Mouse (Mus musculus) E14TG2a.4 (cell line): ENCODE results near the gene Sephs1.

ENCODE experiments used
- H3K27me3 ChIP-seq: 2 replicates; pipeline ENCODE4 v1.6.1; 2014; ENCODE audit warnings: low read length, control low read depth; ENCODE audit not compliant: insufficient read depth
- H3K36me3 ChIP-seq: 2 replicates; pipeline ENCODE4 v1.6.1; 2014; ENCODE audit warnings: low read length, control low read depth; ENCODE audit not compliant: insufficient read depth
- H3K4me1 ChIP-seq: replicated peaks from 2 replicates; pipeline ENCODE4 v1.6.1; 2014; ENCODE audit warnings: low read depth, low read length, control low read depth
- H3K4me3 ChIP-seq: replicated peaks from 2 replicates; pipeline ENCODE4 v1.5.1; 2014; ENCODE audit warnings: mild to moderate bottlenecking, low read length
- H3K9me3 ChIP-seq: 2 replicates; pipeline ENCODE4 v1.6.1; 2014; ENCODE audit warnings: low read length, control low read depth
- CTCF ChIP-seq: conservative IDR thresholded peaks from 2 replicates; pipeline ENCODE4 v1.5.1; 2014; ENCODE audit warnings: low read length
- NANOG ChIP-seq: IDR thresholded peaks from 2 replicates; pipeline ENCODE4 v1.6.1; 2014; ENCODE audit warnings: borderline replicate concordance, low read length, mixed read lengths
- POU5F1 ChIP-seq: IDR thresholded peaks from 2 replicates; pipeline ENCODE4 v1.6.1; 2014; ENCODE audit warnings: low read length, borderline replicate concordance

The Sephs1 gene

DNA sequence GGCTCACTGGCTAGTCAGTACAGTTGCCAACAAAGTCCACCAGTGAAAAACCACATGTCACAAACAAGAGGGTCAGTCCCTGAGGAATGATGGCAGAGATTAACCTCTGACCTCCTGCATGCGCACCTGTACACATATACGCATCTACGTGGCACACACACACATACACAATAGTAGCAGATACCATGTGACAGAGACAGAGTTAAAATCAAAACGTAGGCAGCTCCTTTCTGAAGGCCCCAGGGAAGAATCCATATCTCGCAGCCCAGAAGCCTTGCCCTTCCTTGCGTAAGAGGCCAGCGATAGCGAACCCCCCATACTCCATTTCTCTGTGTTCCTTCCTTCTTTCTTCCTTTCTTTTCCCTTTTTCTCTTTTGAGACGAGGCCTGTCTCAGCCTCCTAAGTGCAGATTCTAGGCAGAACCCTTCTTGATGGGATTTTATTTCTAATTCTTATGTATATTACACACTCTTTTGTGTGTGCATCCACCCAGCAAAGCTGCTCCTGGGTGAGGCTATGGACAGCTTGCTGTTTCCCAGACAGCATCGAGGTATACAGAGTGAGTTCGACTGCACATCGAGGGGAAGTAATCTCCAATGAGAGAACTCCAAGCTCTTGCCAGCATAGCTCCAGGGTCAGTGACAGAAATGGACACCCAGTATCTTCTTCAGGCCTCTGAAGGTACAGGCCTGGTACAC, 13.2 kb upstream of the Sephs1 start:
- H3K4me1 ChIP-seq: peaks cover 23% of the 10 kb centered on the region
- no peak for TF ChIP-seq NANOG
- TF ChIP-seq CTCF: no peak
- no peak for TF ChIP-seq POU5F1

DNA sequence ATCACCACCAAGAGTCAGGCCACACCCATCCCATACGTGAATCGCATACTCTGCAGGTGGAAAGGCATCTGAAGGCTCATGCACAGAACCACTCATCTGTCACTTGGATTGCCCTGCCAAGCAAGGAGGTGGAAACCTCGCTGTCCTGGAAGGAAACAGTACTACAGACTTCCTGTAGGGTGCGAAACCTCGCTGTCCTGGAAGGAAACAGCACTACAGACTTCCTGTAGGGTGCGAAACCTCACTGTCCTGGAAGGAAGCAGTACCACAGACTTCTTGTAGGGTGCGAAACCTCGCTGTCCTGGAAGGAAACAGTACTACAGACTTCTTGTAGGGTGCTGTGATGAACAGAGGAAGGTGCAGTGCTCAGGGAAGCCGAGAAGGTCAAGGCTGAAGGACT, 8.6 kb upstream of the Sephs1 start:
- Histone ChIP-seq H3K36me3 (no peaks in the 10 kb centered on the region), H3K4me3 (no peak overlapping the region)

More for the DNA sequence above, 13.2 kb upstream of the Sephs1 start:
- H3K27me3 ChIP-seq: 0 out of 2 replicates have a peak, but pooled peaks cover 9% of the 10 kb centered on the region
- H3K9me3 ChIP-seq: no peaks in the 10 kb centered on the region
- no peak overlapping the region for H3K4me3 ChIP-seq
- H3K36me3 ChIP-seq: no peaks in the 10 kb centered on the region

DNA sequence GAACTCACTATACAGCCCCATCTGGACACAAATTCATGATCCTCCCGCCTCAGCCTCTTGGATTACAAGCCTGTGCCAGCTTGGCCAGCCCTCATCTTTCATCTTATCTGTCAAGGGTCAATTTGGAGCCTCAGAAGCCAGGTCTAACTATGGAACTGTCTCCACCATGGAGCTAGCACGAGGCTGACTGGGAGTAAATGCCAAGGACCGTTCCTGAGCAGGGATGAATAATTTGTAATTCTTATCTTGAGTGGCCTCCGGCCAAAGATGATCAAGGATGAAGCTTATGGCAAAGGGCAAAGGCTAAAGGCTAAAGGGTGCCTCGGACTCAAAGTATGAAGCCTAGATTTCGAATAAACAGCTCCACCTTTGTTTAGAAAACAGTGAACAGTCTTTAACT, 8.0 kb upstream of the Sephs1 start:
- TF ChIP-seq CTCF (no peak), NANOG (no peak), POU5F1 (no peak)
- no peak overlapping the region for H3K4me3 ChIP-seq
- peaks cover 19% of the 10 kb centered on the region for H3K27me3 ChIP-seq
- no peaks in the 10 kb centered on the region for H3K36me3 ChIP-seq
- no peaks in the 10 kb centered on the region for H3K9me3 ChIP-seq
- peaks cover 16% of the 10 kb centered on the region for H3K4me1 ChIP-seq

More for the DNA sequence above, 8.6 kb upstream of the Sephs1 start:
- no peak for TF ChIP-seq POU5F1
- no peaks in the 10 kb centered on the region for H3K9me3 ChIP-seq
- peaks cover 22% of the 10 kb centered on the region for H3K4me1 ChIP-seq
- H3K27me3 ChIP-seq: peaks cover 15% of the 10 kb centered on the region; the same call in 1 of the 2 replicates

DNA sequence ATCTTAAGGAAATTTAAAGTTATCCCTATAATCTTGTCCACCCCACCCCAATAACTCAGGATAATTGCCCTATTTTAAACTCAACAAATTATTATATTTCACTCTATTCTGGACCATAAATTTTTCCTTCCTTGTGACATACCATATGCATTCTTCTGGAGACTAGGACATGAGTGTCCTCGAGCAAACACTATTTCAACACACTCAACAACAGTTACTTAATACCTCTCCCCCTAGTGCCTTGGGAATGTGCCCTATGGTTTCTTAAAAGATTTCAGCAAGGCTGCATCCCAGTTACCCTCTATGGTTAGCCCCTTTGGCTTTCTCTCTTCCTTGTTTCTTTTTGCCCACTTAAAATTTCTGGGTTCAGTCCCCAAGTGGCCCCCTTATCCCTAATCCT, 6.3 kb upstream of the Sephs1 start:
- H3K36me3 ChIP-seq: no peaks in the 10 kb centered on the region
- peaks cover 21% of the 10 kb centered on the region for H3K4me1 ChIP-seq
- H3K4me3 ChIP-seq: no peak overlapping the region
- H3K27me3 ChIP-seq: peaks cover 15% of the 10 kb centered on the region
- no peak for TF ChIP-seq CTCF
- no peak for TF ChIP-seq POU5F1
- TF ChIP-seq NANOG: no peak
- H3K9me3 ChIP-seq: no peaks in the 10 kb centered on the region

DNA sequence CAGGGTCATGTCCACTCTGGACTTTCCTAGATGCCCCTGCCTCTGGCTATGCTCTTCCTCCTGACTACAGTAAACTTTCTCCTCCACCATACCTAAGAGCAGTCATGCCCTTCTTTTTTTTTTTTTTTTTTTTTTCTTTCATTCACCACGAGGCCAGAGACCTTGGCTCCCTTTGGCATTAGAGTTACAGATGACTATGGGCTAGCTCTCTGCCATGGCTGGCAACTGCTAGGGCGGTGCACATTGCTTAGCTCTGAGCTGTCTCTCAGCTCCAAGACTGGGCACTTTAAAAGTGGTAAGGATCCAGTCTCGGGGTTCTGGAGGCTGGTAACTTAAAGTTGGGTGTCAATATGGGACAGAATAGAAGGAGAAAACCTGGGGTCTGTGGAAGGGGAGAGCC, 5.2 kb upstream of the Sephs1 start:
- H3K36me3 ChIP-seq: no peaks in the 10 kb centered on the region
- H3K4me3 ChIP-seq: no peak overlapping the region
- TF ChIP-seq NANOG (no peak), POU5F1 (no peak), CTCF (no peak)
- no peaks in the 10 kb centered on the region for H3K9me3 ChIP-seq
- peaks cover 13% of the 10 kb centered on the region for H3K27me3 ChIP-seq
- H3K4me1 ChIP-seq: peaks cover 25% of the 10 kb centered on the region

DNA sequence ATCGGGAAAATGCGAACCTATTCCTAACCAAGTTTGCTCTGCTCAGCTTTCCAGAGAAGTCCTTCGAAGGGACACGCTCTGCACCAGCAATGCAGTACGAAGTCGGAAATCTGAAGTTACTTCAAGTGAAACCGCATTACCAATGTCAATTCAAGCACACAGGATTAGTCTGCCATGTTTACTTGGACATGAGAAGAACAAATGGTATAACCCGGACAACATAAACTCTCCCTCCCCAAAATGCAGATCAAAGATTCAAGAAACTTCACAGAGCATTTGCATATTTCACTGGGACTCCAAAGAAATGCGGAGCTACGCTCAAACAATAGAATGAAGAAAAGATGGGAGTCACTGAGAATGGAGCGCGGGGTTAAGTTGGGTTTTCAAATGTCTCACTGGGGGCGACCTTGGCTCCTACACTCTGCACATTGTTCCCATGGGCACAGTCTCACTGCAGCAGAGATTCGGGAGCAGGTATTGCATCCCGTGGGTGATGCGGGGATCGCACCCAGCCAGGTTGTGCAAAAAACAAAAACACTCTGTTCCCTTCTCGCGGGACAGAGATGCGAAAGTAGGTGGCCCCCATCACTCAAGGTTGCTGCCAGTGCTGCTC, 521 bp upstream of the Sephs1 start:
- H3K4me1 ChIP-seq: peaks cover 40% of the 10 kb centered on the region
- H3K9me3 ChIP-seq: no peaks in the 10 kb centered on the region
- TF ChIP-seq NANOG: no peak
- TF ChIP-seq POU5F1: no peak
- TF ChIP-seq CTCF: no peak
- H3K27me3 ChIP-seq: peaks cover 13% of the 10 kb centered on the region
- peak overlapping the region; percentile 92 for H3K4me3 ChIP-seq
- H3K36me3 ChIP-seq: peaks cover 18% of the 10 kb centered on the region

- Histone ChIP-seq H3K27me3 (peaks cover 9% of the 10 kb centered on the region), H3K4me1 (peaks cover 50% of the 10 kb centered on the region), H3K9me3 (no peaks in the 10 kb centered on the region), H3K4me3 (peak overlapping the region; percentile 92), H3K36me3 (peaks cover 33% of the 10 kb centered on the region)
- TF ChIP-seq CTCF: no peak
- TF ChIP-seq POU5F1: no peak
- TF ChIP-seq NANOG: no peak
Measured at GRCm38 (mm10) chr2:4882249-4882791, 956 bp downstream of the Sephs1 start.

DNA sequence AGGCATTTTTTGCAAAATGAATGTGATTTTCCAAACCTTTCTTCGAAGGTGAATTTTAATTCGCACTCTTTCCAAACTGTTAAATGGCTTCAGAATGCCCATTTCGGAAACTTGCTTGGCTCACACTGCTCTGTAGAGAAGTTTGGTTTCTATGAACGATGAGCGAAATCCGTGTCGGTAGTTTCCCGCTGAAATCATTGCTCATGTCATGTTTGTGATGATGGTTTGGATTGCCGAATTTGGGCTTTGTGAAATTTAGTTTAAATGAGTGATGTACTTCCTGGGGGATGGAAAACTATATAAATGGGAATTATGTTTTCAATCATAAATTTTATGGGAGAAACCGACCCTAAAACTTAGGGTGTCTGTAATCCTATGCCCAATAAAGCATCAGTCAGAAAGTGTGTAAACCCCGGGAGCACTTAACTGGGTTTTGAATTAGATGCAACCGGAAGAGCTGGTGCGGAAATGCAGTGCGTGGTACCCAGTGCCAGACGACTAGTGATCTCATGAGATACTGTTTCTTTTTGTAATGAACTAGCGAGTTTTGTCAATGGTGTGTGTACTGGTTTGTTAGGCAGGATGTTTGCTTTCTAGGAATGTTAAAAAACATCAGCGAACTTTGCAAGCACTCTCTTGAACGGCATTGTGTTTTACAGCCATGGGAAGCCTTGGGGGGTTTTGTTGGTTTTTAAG, 1.8 kb downstream of the Sephs1 start:
- no peak for TF ChIP-seq CTCF
- TF ChIP-seq NANOG: no peak
- no peak for TF ChIP-seq POU5F1

More for the DNA sequence above, 1.8 kb downstream of the Sephs1 start:
- peaks cover 41% of the 10 kb centered on the region for H3K36me3 ChIP-seq
- peaks cover 54% of the 10 kb centered on the region for H3K4me1 ChIP-seq
- H3K9me3 ChIP-seq: no peaks in the 10 kb centered on the region
- 0 out of 2 replicates have a peak, but pooled peaks cover 4% of the 10 kb centered on the region for H3K27me3 ChIP-seq
- H3K4me3 ChIP-seq: peak overlapping the region; percentile 92
